Mouse (Mus musculus) mouse embryonic stem cell (cell line): ENCODE data around the gene T2.
"Not testable (repeated sequence)": the region's sequence is repeated elsewhere in the genome, so short reads cannot be mapped to it uniquely, and the experiment has no call there.

Source experiments
- in situ Hi-C, 2 experiments: fragments of 300-500 bp; cut with MboI; formaldehyde crosslinking; loops; 1 replicate in 1 of 2; 3 replicates in 1 of 2; pipeline ENCODE4 v1.14.3; 2019 to 2020; ENCODE audit warnings: low sequenced_read_pairs in 2 of 2, low pct_unique_long_range_greater_than_20kb in 1 of 2, mixed read lengths in 1 of 2; ENCODE audit not compliant: unreplicated experiment in 1 of 2

The T2 gene

DNA sequence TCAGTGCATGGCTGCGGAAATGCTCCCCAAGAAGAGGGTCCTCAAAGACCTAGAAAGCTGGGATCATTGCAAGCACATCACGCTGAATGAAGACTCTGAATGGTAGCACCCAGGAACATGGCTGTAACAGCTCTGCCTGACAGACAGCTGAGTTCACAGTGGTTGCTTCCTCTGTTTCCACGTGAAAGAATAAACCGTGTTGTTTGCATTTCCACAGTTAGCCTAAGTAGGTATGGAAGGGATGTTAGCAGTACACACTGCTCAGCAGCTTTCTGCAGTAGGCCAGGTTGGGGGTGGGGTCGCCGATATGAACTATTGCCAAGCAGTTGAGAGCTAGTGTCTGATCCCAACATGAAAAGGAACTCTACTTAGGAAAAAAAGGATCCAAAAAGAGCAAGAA lies at the start of gene T2:
Gene T2 (plus strand): TSS at position 301 of the 400 bp plus-strand sequence.
- in situ Hi-C loops: no loop called here

DNA sequence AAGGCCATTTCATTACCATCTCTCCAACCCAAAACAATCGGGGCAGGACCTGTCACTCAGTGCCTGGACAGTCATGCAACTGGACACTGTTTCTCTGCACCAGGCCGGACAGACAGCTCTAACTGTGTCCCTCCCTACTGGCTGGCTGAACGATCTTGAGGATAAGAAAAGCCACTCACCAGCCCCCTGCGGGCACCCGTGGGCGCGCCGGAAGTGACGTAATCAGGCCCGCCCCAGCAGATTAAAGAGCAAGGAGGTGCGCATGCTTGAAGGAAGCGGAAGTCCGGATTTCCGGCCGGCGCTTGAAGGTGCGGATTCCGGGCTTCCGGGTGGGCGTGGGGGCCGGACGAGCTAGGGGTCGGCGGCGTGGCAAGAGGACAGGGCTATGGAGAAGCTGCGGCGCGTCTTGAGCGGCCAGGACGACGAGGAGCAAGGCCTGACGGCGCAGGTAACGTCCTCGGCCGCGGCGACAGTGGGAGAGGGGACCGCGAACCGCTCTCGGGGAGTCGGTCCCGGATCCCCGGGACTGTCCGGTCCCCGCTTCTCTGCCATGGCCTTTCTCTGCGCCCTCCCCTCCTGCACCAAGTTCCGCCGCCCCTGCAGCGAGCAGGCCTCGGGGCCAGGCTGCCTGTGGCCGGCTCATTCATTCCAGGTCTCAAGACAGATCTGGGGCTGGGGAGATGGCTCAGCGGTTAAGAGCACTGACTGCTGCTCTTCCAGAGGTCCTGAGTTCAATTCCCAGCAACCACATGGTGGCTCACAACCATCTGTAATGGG lies 44.8 kb upstream of the T2 start, which contains the start of gene Sft2d1:
Gene Sft2d1 (plus strand): TSS at position 265 of the 777 bp plus-strand sequence.
- in situ Hi-C loops: no loop called here

DNA sequence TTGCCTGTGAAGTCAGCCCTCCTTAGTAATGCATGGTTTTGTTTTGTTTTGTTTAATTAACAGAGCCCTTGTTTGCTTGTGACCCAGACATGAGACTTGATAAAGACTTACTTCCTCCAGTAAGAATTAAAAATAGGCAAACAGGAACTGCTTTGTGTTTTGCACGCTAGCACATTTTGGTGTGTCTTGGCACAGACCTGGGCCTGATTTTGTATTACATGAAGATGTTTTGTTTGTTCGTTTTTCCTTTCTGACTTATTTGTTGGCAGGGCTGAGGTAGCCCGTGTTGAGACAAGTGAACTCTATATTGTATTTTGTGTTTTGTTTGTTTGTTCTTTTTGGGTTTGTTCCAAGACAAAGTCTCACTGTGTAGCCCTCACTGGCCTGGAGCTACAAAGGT lies 44.0 kb upstream of the T2 start:
- in situ Hi-C loops: no loop called here

DNA sequence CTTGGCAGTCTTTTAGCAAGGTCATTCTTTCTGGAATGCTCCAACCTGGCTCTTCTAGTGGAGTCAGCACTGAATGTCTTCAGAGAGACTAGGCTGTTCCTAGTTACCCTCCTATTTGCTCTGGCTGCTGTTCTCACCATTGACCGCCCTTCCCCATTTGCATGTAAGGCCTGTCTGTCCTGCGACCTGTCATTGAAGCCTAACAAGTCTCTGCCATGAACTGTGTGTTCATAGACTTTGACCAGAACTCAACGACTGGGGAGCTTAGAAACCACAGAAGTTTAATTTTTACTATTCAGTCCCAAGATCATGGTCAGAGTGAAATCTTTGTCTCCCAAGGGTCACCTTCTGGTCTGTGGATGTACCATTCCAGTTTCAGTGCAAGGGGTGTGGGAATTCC lies 41.8 kb upstream of the T2 start:
- in situ Hi-C loops: no loop called here

DNA sequence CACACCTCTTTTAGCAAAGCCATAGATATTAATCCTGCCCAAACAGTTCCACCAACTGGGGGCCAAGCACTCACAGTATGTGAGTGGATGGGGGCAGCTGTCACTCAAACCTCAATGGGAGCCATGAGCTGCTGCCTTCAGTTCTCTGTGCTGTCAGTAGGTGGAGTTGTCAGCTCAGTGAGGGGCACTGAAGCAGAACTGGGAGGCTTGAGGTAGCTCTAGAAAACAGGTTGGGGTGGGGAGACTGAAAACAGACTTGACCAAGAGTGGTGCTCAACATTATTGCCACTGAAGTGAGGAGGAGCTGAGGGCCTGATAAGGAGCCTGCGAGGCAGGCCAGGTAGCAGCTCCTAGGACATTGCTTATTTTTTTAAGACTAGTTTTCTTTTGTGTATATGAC lies 39.5 kb upstream of the T2 start:
- in situ Hi-C loops: no loop called here

DNA sequence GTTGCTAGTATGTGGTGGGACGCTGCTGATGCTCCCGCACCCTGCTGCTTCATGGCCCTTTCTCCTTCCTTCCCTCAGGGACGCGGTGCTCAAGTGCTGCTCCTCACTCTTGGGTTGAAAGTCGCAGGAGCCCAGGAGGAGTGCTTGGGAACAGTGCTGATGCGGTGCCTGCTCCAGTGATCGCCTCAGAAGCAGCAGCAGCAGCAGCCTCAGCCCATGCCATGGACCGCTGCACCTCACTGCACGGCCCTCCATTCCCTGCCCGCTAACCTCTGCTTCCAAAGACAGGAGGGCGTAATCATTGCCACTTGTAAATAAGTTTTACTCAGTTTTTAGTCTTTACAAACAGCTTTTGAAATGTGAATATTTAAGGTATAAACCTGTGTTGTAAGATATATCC lies 28.9 kb upstream of the T2 start:
- in situ Hi-C loops: not testable (repeated sequence)

DNA sequence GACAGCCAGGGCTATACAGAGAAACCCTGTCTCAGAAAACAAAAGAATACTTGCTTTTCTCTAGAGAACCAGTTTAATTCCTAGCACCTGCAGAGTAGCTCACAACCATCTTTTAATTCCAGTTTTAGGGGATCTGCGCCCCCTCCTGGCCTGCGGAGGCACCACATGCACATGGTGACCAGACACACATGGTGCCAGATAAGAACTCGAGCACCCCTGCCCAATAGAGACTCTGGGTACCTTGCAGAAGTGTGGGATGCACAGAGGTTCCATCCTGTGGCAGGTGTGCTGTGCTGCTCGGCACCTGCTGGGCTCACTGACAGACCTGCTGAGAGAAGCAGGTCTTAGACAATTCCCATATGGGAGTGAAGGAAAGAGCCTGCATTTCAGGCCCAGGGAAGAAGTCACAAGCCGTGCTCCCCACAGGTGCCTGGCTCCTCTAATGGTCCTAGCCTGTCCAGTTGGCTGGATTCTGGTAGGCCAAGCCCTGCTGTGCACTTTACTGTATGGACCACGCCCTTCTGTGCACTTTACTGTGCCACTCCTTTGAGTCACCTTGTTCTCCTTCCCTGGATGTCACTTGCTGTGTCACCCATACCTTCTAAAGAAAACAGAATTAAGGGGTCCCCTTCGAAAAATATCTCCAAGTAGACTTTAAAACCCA lies 27.1 kb upstream of the T2 start:
- in situ Hi-C loops: no loop called here

DNA sequence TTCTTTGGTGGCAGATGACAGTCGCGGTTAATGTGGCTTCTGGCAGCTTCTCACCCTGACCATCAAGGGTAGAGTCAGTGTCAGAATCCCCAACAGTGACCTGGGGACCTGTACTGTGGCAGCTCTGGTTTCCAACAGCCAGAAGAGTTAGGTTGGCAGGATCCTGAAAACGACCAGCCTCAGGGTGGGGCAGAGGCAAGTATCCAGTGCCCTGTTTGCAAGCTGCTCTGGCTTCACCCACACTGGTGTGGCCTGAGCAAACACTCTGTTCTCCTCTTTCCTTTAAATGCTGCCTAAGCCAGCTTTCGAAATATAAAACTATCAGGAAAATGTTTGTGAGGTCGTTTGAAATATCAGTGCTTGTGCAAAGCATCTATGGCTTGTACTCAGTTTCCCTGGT lies 25.2 kb upstream of the T2 start:
- in situ Hi-C loops: no loop called here

DNA sequence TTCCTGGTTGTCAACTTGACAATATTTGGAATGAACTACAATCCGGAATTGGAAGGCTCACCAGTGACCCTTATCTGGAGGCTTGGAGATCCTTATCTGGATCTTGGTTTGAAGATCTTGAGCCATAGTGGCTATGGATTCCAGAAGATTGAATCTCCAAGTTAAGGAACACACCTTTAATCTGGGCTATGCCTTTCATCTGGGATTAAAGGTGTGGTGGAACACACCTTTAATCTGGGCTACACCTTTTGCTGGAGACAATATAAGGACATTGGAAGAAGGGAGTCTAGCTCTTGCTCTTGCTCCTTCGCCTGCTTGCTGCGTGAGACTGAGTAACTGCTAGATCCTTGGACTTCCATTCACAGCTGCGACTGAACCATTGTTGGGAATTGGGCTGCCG lies 18.6 kb upstream of the T2 start, which contains the start of gene Prr18:
Gene Prr18 (plus strand): TSS at position 301 of the 400 bp plus-strand sequence.
- in situ Hi-C loops: not testable (repeated sequence)

DNA sequence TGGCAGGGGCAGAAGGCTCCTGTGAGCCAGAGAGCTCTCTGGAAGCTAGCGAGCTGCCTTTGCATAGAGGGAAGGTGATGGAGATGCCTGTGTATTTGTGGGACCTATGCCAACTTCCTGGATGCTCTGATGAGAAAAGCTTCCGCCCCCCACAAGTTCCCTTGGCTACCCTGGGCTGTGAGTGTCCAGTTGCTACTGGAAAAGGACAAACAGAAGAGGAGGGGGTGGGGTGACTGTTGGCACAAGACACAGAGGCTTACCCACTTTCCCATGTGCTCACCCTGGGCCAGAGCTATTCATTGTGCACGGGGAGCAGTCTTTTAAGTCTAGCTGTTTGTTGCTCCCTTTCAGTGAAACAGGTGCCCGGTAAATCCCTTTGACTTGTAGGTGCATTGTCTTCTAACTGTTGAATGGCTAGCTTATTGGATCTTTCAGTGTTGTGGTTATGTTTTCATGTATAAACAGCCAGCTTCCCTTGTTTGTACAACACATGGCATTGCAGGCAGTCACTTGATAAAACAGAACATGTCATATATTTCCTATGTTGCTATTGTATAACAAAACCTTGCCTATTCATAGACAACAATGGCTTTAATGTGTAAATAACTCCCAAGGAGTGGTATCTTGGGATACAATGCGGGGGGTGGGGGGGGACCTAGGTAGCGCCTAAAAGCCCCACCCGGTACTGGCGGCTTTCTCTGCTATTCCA lies 16.0 kb upstream of the T2 start:
- in situ Hi-C loops: no loop called here

DNA sequence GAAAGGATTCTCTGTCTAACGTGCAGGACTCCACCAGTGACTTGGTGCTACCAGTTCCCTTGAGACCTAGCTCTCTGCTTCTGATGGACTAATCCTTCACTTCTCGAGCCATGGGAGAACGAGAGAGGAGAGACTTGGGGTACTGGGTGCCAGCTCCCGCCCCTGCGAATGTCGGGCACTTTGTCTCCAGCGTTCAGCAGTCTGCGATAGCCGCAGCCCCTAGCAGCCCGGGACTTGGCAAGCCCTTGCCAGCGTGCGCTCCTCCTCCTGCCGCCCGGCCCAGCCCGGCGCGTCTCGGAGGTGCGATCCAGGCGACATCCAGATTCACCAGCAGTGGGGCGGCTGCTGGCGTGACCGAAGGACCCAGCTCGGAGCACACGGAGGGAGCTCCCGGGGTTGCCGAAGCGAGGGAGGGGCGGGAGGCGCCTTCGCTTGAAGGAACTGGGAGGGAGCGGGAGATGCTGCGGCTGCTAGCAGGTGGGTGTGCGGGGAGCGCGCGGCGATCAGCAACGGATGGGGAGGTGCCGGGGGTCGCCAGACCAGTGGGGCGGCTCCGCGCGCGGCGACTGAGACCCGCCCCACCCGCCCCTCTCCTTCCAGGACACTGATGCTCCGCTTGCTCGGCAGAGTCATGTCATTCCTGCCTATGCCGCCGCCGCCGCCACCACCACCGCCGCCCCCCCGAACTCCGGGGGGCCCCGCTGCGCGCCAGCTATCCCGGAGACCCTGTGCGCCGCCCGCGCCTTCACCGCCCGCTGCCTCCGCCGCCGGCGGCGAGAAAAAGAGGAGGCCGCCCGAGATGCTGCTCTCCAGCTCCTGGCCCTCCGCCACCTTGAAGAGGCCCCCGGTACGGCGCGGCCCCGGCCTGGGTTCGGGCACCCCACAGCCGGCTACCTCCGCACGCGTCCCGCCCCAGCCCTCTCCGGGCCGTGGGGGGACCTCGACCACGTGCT lies 15.1 kb upstream of the T2 start:
- in situ Hi-C loops: no loop called here

DNA sequence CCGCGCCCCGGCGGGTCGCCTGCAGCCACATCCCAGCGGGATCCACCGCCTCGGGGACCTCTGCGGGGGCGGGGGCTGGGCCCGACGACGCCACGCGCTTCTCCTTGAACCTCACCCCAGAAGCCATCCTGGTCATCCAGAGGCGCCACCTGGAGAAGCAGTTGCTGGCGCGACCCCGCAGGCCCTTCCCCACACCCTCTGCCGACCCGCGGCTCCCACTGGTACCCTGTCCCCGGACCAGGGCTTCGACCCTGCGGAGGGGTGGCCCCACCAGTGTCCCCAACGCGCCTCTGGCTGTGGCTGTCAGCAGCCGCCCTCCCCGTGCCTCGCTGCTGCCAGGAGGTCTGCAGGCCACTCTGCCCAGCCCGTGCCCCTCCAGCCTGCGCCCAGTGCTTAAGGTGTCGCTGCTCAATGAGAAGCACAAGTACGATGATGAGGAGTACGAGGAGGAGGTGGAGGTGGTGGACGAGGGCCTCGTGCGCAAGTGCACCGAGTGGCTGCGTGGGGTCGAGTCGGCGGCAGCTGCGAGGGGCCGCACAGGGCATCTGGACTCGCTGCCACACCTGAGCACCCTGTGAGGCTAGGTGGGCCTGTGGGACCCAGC lies 14.3 kb upstream of the T2 start:
- in situ Hi-C loops: no loop called here

DNA sequence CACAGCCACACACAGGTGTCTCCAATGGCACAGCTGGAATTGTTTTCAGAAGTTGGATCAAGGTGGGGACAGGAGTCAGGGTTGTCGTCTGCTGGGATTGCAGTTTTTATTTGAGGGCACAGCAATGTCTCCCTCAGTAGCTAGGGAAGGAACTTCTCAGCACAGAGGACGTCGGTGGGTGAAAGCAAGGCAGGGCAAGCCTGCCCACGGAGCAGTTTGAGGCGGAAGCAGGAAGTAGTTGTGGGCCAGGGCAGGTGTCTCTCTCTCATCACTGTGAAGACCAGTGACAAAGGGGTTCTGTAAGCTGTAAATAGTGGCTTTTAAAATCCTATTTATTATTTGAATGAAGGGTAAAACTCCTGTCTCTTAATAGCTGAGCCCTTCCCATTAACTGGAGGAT lies 13.1 kb upstream of the T2 start:
- in situ Hi-C loops: no loop called here

DNA sequence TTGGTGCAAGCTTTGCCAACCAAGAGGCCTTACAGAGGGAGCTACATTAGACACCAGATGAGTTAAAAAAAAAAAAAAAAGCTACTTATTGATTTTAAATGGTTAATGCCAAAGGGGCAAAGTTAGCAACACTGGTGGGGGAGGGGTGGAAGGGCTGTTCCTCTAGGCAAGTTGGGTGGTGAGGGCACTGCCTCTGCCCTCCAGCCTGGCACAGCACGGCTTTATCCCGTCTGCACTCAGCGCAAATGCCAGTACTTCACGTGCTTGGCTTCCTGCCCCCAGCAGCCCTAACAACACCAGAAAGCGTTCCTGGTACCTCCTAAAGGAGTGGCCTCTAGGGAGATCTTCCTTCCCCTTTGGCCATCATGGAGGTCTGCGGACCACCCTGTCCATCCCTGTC lies 12.4 kb upstream of the T2 start:
- in situ Hi-C loops: no loop called here

DNA sequence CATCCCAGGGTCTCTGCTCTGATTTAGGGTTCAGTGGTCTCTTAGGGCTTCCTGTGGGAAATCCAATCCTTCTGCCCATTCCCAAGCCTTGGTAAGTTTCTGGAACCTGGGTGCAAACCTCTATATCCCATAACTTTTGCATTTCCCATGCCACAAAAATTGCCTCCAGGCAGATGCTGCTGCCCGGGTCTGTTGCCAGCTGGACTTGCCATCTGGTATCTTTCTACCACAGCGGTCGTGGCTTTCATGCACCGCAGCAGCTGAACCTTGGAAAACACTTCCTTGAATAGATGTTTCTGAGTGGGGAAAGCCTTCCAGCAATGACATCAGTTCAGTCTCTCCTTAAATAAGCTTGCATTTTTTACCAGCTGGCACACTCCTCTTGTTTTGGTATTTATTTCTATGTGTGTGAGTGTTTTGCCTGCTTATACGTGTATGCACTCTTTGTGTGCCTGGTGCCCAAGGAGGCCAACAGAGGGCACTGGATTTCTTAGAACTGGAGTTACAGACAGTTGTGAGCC lies 8.0 kb upstream of the T2 start:
- in situ Hi-C loops: no loop called here

DNA sequence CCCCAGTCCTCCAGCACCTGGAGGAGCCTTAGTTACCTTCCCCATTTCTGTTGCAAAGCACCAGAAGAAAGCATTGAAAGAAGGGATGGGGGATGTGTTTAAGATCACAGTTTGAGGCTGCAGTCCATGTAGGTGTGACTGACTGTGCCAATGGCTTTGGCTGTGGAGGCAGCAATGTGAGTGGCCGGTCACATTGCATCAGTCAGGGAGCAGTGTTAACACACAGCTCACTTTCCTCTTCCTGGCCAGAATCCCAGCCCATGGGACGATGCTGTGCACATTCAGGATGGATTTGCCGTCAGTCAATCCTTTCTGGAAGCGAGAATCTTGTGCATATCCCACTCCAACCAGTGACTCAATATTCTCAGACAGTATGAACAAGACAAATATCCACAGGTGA lies 6.9 kb upstream of the T2 start:
- in situ Hi-C loops: no loop called here

DNA sequence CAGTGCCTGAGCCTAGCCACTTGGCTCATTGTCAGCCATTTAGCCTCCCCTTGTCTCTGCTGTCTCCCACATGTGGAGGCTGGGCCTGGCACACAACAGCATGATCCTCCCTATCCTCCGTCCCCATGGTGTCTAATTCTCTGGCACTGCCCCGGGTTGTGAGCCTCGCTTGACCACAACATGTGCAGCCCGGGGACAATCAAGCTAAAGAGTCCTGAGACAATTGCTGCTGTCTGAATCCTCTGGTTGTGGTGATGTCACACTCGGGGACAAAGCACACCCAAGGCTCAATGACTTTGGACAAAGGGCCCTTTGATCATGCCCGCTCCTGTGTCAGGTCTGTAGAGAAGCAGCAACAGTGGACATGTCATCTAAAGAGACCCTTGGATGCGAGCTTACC lies 4.7 kb upstream of the T2 start:
- in situ Hi-C loops: no loop called here

DNA sequence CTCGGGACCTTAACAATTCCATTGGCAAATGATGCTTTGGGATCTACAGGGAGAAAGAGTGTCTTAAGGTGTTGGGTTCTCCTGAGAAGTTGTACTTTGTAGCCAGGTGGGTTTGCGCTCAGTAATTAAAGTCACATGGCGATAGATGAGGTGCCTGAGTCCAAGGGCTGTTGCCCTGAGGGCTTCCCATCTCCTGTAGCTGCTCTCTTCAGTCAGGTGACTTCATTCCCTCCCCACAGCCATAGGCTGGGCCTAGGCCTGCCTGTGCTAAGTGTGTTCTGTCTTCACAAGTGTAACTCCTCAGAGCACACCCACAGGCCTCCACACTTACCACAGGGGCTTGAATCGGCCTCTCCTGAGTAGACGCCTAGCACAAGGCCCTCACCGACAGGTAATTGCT lies 1.7 kb downstream of the T2 start:
- in situ Hi-C loops: no loop called here
